Mouse (Mus musculus) heart, postnatal 4 days (tissue): ENCODE data around the gene Lsm4. TPM values are rescaled to one million over a fixed set of nuclear protein-coding genes. Genes with fewer than 3 reads are reported as not detected.

ENCODE experiments used
- DNase-seq: peaks from one replicate; pipeline ENCODE4 v3.0.0; 2021
- total RNA-seq, 2 experiments: library from RNA; stranded (reverse); gene quantifications; 2 replicates each; pipeline ENCODE4 v1.2.3; 2021

Lsm4 gene
- total RNA-seq, 2 experiments from 2014 or later = 107 to 120 TPM

DNA sequence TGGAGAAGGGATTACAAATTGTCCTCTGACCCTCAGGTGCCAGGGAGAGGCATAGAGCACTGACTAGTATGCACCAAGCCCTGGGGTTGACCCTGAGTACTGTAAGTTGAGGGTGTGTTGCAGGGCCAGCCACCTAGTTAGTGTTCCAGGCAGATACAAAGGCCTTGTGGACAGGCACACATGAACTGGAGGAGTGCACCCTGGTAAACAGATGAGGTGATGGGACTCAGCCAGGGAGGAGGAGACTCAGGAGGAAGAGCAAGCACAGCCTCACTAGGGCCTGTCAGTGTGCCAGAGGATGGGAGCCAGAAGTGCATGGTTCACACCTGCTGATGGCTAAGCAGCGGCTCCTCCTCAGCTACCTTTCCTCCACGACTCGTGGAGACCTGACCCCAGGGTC, 7.0 kb downstream of the Lsm4 start:
- peak; percentile 31 for DNase-seq

DNA sequence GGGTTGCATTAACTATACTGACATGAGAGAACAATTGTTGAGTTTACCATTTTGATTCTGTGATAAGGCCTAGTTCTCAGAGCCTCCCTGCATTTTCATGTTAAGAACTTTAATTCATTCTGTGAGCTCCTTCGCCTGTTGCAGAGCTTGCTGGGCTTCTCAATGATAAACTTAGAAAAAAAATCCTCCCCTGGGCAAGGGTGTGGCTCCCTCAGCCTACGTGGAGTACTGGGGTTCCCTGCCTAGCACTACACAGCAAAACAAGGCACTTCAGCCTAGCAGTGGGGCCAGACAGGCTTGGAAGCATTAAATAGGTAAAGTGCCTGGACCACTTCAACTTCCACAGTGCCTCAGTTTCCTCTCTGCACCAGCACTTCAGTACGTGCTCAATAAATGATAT, 8.4 kb downstream of the Lsm4 start:
- DNase-seq = peak; percentile 12

DNA sequence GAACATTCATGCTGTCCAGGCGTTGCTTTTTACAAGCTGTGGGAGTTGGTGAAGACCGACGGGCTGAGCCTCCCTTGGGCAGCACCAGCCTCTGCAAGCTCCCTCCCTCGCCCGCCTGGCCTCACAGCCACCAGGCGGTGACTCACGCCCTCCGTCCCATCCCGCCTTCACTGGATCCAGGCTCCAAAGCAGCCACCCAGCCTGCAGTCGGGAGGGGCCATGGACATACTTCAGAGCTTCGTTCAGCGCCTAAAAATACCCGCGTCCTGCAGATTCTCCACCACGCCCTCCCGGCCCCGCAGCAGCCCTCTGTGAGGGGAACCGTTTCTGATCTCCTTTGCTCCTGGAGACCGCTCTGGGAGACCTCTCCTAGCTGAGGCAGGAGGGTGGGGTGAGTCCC, 9.1 kb downstream of the Lsm4 start:
- DNase-seq = peak; percentile 91

DNA sequence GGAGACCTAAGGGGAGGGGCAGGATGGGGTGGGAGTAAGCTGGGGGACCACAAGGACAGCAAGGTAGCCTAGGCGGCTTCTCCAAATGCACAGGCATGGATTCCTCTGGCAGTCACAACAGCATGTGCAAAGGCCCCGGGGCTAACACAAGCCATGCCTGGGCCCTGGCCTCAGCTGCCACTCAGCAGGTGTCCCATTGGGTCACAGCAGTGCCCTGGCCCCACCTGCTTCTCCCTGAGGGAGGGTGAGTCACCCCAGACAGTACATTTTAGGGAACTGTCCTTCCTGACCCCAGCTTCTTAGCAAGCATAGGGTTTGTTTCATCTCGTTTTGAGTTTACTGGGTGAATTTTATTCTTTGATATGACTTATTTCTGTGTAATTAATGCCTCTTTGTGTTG, 9.6 kb downstream of the Lsm4 start:
- no peak for DNase-seq

- DNase-seq = no peak
These were observed 11.2 kb downstream of the Lsm4 start for GRCm38 (mm10) chr8:70684291-70684690.

- peak; percentile 83 for DNase-seq
These were observed 14.5 kb downstream of the Lsm4 start for GRCm38 (mm10) chr8:70687576-70687975.

GRCm38 (mm10) chr8:70688136-70688535, 15.1 kb downstream of the Lsm4 start:
- DNase-seq = no peak

- no peak for DNase-seq
These were observed 16.9 kb downstream of the Lsm4 start for GRCm38 (mm10) chr8:70689892-70690390.

GRCm38 (mm10) chr8:70691230-70691629, 18.2 kb downstream of the Lsm4 start:
- DNase-seq = no peak

GRCm38 (mm10) chr8:70691727-70692231, 18.7 kb downstream of the Lsm4 start:
- no peak for DNase-seq

- no peak for DNase-seq
These were observed 20.6 kb downstream of the Lsm4 start for GRCm38 (mm10) chr8:70693636-70694035.

GRCm38 (mm10) chr8:70695318-70696018, 22.4 kb downstream of the Lsm4 start:
- peak; percentile 62 for DNase-seq

GRCm38 (mm10) chr8:70696019-70696885, 23.2 kb downstream of the Lsm4 start:
- DNase-seq = peak; percentile 90

GRCm38 (mm10) chr8:70696946-70697345, 23.9 kb downstream of the Lsm4 start:
- DNase-seq = no peak

DNA sequence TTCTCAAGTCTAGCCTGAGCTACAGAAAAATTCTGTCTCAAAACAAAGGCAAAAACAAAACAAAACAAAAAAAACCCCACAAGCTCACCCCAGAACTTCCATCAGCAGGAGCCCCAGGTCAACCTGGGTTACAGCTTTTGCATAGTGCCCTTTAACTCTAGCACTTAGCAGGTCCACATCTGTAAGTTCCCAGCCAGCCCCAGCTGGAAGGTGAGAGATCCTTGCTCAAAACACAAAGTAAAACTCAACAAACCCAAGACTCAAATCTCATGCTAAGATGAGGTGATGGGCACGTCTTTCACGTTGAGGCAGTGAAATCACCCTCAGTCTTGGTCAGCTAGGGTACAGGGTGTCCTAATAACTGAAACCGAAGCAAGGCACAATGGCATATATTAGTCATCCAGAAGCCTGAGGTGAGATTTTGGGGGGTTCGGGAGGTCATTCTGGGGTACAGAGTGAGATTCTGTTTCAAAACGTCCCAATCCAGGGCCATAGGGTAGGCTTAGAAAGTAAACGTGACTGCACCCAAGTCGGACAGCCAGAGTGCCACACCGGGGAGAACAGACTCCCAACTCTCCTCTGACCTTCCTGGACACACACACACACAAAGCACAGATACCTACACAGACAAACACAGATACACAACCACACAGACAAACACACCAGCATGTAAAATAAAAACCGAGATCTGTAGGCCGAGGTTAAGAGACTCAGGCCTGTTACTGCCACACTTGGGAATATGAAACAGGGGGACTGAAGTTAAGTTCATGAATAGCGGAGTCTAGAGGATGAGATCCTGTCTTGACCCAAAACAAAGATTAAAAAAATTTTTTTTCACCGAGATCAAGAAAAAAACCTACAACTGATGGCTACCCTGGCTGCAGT, 24.6 kb downstream of the Lsm4 start:
- DNase-seq = no peak

DNA sequence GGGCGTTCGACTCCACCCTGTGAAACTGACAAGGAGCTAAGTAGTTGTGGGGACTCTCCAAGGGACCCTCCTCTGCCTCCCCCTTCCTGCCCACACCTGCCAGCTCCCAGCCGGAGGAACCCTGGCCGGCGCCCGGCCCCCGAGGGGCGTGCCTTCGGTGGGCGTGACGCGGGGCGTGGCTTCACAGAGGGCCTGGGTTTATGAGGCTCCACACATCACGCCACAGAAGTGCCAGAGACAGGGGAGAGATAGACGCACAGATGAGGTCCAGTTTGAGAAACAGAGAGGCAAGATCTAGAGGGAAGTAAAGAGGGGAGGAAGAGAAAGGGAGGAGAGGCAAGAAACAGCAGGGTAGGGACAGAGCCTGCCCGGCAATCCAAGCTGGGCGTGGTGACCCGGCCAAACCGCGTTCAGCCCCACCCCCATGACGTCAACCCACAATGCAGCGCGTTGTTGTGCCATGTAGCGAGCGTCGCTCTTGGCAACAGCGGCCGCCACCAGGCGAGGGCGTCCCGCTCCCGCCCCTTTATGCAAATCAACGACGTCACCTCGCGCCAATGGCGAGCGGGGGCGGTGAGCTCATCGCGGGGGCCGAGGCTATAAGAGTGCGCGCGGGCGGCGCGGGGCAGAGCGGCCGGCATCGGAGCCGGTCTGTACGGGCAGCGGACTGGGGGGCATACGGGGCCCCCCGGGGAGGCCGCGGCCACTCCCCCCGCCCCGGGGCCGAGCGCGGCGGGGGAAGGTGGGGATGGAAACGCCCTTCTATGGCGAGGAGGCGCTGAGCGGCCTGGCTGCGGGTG, 25.5 kb downstream of the Lsm4 start, which contains the start of gene Jund:
Gene Jund (plus strand): TSS at position 640 of the 800 bp plus-strand sequence.
- DNase-seq = peak; percentile 100

- no peak for DNase-seq
These were observed 26.2 kb downstream of the Lsm4 start for GRCm38 (mm10) chr8:70699116-70699833.

- DNase-seq = peak; percentile 81
These were observed 26.9 kb downstream of the Lsm4 start for GRCm38 (mm10) chr8:70699834-70700554.

- peak; percentile 92 for DNase-seq
These were observed 27.5 kb downstream of the Lsm4 start for GRCm38 (mm10) chr8:70700555-70700922.
